Mouse (Mus musculus): Measurements from ENCODE around the gene Phactr1. TPM values are rescaled to one million over a fixed set of nuclear protein-coding genes. Genes with fewer than 3 reads are reported as not detected.

The Phactr1 gene
- total and polyA plus RNA-seq, 2 experiments from 2014 or later = 84.5 to 106 TPM

- TF ChIP-seq CTCF (IDR thresholded peaks at IDR 0.05; ENCODE audit: low read depth) = no peak
- DNase-seq (no peak), ATAC-seq (no peak)
- H3K27ac ChIP-seq (ENCODE audit: low read depth, low read length) = no peak overlapping the region
- no peak overlapping the region for H3K9ac ChIP-seq
- peaks cover 17% of the 10 kb centered on the region; the same call in 1 of the 2 replicates for H3K4me1 ChIP-seq (ENCODE audit: insufficient read depth)
- H3K9me3 ChIP-seq (ENCODE audit: low read length) = no peaks in the 10 kb centered on the region
- H3K4me2 ChIP-seq (ENCODE audit: low read depth) = no peak overlapping the region
- WGBS = 88% methylated on average over 3 of the region's 3 CpGs
- no peaks in the 10 kb centered on the region for H3K27me3 ChIP-seq (ENCODE audit: insufficient read depth, low read length)
- H3K36me3 ChIP-seq (ENCODE audit: insufficient read depth) = no peaks in the 10 kb centered on the region
- H3K4me3 ChIP-seq (ENCODE audit: low read depth, low read length) = no peak overlapping the region
These were observed 269.6 kb downstream of the Phactr1 start for GRCm38 (mm10) chr13:42950056-42950455.

DNA sequence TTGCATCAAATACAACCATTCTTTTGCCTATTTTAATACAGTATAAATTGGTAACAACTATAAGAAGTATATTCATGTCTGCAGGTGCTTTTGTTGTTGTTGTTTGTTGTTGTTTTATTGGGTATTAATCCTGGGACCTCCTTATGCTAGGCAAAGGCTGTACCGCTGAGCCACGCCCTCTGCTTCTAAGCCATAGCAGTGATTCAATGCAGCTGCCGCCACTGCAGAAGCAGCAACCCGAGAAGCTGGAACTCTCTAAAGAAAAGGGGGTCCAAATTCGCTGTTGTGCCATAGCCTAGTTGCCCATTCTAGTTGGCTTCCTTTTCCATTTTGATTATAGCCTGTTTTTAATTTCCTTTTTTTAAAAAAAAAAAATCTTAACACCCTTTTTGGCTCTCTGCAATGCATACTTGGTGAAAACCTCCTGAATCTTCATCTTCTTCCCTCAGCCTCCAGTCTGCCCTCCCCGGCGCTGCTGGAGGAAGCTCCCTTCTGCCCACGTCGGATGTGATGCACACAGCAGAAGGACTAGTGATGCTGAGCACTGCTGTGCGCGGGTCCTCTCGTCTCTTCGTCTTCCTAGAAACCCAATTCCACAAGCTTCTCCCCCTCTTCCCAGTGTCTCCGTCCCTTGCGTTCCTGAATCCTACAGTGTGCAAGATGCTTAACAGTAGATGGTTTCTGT is 271.8 kb downstream of the Phactr1 start:
- Histone ChIP-seq H3K36me3 (ENCODE audit: insufficient read depth) (no peaks in the 10 kb centered on the region), H3K4me1 (ENCODE audit: insufficient read depth) (peaks cover 21% of the 10 kb centered on the region; the same call in 1 of the 2 replicates), H3K9me3 (ENCODE audit: low read length) (no peaks in the 10 kb centered on the region), H3K27ac (ENCODE audit: low read depth, low read length) (no peak overlapping the region), H3K27me3 (ENCODE audit: insufficient read depth, low read length) (no peaks in the 10 kb centered on the region), H3K4me2 (ENCODE audit: low read depth) (no peak overlapping the region), H3K9ac (no peak overlapping the region), H3K4me3 (ENCODE audit: low read depth, low read length) (no peak overlapping the region)
- DNase-seq (no peak), ATAC-seq (no peak)
- 69% methylated on average over 15 of the region's 15 CpGs for WGBS
- TF ChIP-seq CTCF (IDR thresholded peaks at IDR 0.05; ENCODE audit: low read depth) = no peak

DNA sequence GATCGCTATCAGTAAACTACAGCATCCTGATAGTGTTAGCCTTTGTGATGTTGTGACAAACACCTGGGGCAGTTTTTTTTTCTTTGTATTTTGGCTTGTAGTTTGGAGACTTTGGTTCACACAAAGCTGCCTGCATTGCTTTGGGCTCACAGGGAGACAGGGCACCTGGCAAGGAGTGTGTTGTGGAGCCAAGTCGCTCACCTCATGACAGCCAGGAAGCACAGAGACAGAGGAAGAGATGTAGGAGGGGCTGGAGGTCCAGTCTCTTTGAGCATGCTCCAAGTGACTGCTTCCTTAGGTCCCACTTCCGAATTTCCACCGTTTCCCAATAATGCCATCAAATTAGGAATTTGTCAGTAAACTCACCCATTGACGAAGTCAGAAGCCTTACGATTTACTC is 272.6 kb downstream of the Phactr1 start:
- no peaks in the 10 kb centered on the region for H3K9me3 ChIP-seq (ENCODE audit: low read length)
- H3K27ac ChIP-seq (ENCODE audit: low read depth, low read length) = no peak overlapping the region
- H3K4me2 ChIP-seq (ENCODE audit: low read depth) = no peak overlapping the region
- peaks cover 21% of the 10 kb centered on the region; the same call in 1 of the 2 replicates for H3K4me1 ChIP-seq (ENCODE audit: insufficient read depth)
- TF ChIP-seq CTCF (IDR thresholded peaks at IDR 0.05; ENCODE audit: low read depth) = no peak
- DNase-seq (no peak), ATAC-seq (no peak)
- 94% methylated on average over 6 of the region's 6 CpGs for WGBS
- H3K27me3 ChIP-seq (ENCODE audit: insufficient read depth, low read length) = no peaks in the 10 kb centered on the region
- H3K9ac ChIP-seq = no peak overlapping the region
- H3K4me3 ChIP-seq (ENCODE audit: low read depth, low read length) = no peak overlapping the region
- H3K36me3 ChIP-seq (ENCODE audit: insufficient read depth) = no peaks in the 10 kb centered on the region

- 70% methylated on average over 5 of the region's 5 CpGs for WGBS
- no peak overlapping the region for H3K4me3 ChIP-seq (ENCODE audit: low read depth, low read length)
- DNase-seq (no peak), ATAC-seq (no peak)
- H3K4me2 ChIP-seq (ENCODE audit: low read depth) = no peak overlapping the region
- H3K9me3 ChIP-seq (ENCODE audit: low read length) = no peaks in the 10 kb centered on the region
- no peaks in the 10 kb centered on the region for H3K27me3 ChIP-seq (ENCODE audit: insufficient read depth, low read length)
- no peak for TF ChIP-seq CTCF (IDR thresholded peaks at IDR 0.05; ENCODE audit: low read depth)
- H3K4me1 ChIP-seq (ENCODE audit: insufficient read depth) = peaks cover 21% of the 10 kb centered on the region; the same call in 1 of the 2 replicates
- no peaks in the 10 kb centered on the region for H3K36me3 ChIP-seq (ENCODE audit: insufficient read depth)
- no peak overlapping the region for H3K9ac ChIP-seq
- H3K27ac ChIP-seq (ENCODE audit: low read depth, low read length) = no peak overlapping the region
These were observed 273.7 kb downstream of the Phactr1 start for GRCm38 (mm10) chr13:42954116-42954515.

- Histone ChIP-seq H3K4me1 (ENCODE audit: insufficient read depth) (0 out of 2 replicates have a peak, but pooled peaks cover 7% of the 10 kb centered on the region), H3K27ac (ENCODE audit: low read depth, low read length) (0 out of 2 replicates have a peak overlapping the region, but pooled peaks have one; percentile 15), H3K36me3 (ENCODE audit: insufficient read depth) (no peaks in the 10 kb centered on the region), H3K27me3 (ENCODE audit: insufficient read depth, low read length) (no peaks in the 10 kb centered on the region), H3K4me3 (ENCODE audit: low read depth, low read length) (no peak overlapping the region), H3K4me2 (ENCODE audit: low read depth) (no peak overlapping the region), H3K9ac (no peak overlapping the region), H3K9me3 (ENCODE audit: low read length) (no peaks in the 10 kb centered on the region)
- WGBS = 69% methylated on average over 10 of the region's 10 CpGs
- peak; percentile 47; the same call in 1 of the 2 replicates for ATAC-seq
- peak; percentile 51 for DNase-seq
- no peak for TF ChIP-seq CTCF (IDR thresholded peaks at IDR 0.05; ENCODE audit: low read depth)
These were observed 275.9 kb downstream of the Phactr1 start for GRCm38 (mm10) chr13:42956327-42956726.

DNA sequence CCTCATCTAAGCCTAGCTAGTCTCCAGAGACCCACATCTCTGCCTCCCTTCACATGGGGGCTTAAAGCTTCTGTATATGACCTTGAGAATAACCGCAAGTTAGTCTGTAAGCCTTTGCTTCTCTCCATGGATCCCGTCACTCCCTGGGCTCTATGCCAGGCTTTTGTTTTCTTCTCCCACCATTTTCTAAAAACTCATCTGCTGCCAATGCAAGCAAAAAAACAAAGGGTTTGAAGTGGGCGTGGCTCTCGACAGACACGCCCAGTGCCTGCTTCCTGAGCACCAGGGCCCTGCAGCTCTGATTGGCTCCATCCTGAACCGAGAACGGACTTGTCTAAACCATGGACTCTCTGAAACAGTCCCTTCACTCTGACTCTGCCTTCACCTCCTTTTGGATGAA is 277.4 kb downstream of the Phactr1 start:
- no peak for DNase-seq
- H3K4me1 ChIP-seq (ENCODE audit: insufficient read depth) = 0 out of 2 replicates have a peak, but pooled peaks cover 3% of the 10 kb centered on the region
- H3K4me2 ChIP-seq (ENCODE audit: low read depth) = no peak overlapping the region
- H3K9ac ChIP-seq = no peak overlapping the region
- no peaks in the 10 kb centered on the region for H3K9me3 ChIP-seq (ENCODE audit: low read length)
- H3K27me3 ChIP-seq (ENCODE audit: insufficient read depth, low read length) = no peaks in the 10 kb centered on the region
- no peak for ATAC-seq
- no peak for TF ChIP-seq CTCF (IDR thresholded peaks at IDR 0.05; ENCODE audit: low read depth)
- H3K36me3 ChIP-seq (ENCODE audit: insufficient read depth) = no peaks in the 10 kb centered on the region
- H3K4me3 ChIP-seq (ENCODE audit: low read depth, low read length) = no peak overlapping the region
- 60% methylated on average over 7 of the region's 7 CpGs for WGBS
- no peak overlapping the region for H3K27ac ChIP-seq (ENCODE audit: low read depth, low read length)

DNA sequence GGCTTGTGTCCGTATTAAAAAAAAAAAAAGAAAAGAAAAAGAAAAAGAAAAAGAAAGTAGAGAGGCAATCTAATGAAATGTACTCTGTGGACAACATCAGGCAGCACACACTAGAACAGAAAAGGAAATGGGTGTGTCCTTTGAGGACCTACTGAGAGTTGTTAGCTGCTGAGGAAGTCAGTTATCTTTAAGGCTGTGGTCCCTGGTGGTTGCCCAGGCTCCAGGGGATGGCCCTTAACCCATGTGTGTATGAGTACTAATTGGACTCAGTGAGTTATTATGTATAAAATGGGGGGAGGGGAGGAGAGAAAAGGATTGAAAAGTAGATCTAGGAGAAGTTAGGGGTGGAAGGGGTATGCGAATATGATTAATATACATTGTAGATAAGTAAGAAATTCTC is 278.4 kb downstream of the Phactr1 start:
- Histone ChIP-seq H3K4me1 (ENCODE audit: insufficient read depth) (0 out of 2 replicates have a peak, but pooled peaks cover 3% of the 10 kb centered on the region), H3K27me3 (ENCODE audit: insufficient read depth, low read length) (no peaks in the 10 kb centered on the region), H3K27ac (ENCODE audit: low read depth, low read length) (no peak overlapping the region), H3K4me2 (ENCODE audit: low read depth) (no peak overlapping the region), H3K9me3 (ENCODE audit: low read length) (no peaks in the 10 kb centered on the region), H3K9ac (no peak overlapping the region), H3K4me3 (ENCODE audit: low read depth, low read length) (no peak overlapping the region), H3K36me3 (ENCODE audit: insufficient read depth) (no peaks in the 10 kb centered on the region)
- no peak for ATAC-seq
- no peak for DNase-seq
- no peak for TF ChIP-seq CTCF (IDR thresholded peaks at IDR 0.05; ENCODE audit: low read depth)
- 94% methylated on average over 2 of the region's 2 CpGs for WGBS
